Mouse (Mus musculus): ENCODE data around the gene Arrdc2.
"Not testable (repeated sequence)": the region's sequence is repeated elsewhere in the genome, so short reads cannot be mapped to it uniquely, and the experiment has no call there.

The Arrdc2 gene

GRCm38 (mm10) chr8:70838654-70839407 is 689 bp downstream of the Arrdc2 start:
- peak; percentile 19 for DNase-seq (ENCODE audit: low spot score)

DNA sequence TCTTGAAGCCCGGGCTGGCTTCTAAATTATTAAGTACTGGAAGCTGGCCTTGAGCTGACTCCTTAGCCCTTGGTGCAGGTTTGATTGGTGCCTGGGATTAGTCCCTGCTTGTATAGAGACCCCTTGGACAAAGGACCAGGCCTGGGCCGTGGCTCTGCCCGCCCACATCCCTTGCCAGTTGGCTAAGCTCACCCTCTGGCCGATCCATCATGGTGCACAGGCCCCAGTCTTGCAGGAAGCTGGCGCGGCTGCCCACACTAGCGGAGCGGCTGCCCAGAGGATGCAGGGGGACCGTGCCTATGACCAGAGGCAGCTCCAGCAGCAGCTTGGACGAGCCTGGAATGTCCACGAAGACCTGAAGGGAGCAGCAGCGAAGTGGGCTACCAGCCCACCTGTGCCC is 2.9 kb downstream of the Arrdc2 start:
- DNase-seq (ENCODE audit: low spot score) = no peak

GRCm38 (mm10) chr8:70834071-70834470 is 5.4 kb downstream of the Arrdc2 start:
- DNase-seq (ENCODE audit: low spot score) = no peak

GRCm38 (mm10) chr8:70833520-70833919 is 6.0 kb downstream of the Arrdc2 start:
- no peak for DNase-seq (ENCODE audit: low spot score)

GRCm38 (mm10) chr8:70833018-70833482 is 6.5 kb downstream of the Arrdc2 start:
- DNase-seq (ENCODE audit: low spot score) = no peak

- no peak for DNase-seq (ENCODE audit: low spot score)
Observed at GRCm38 (mm10) chr8:70832371-70832770, 7.1 kb downstream of the Arrdc2 start.

- no peak for DNase-seq (ENCODE audit: low spot score)
Observed at GRCm38 (mm10) chr8:70831517-70831916, 8.0 kb downstream of the Arrdc2 start.

- no peak for DNase-seq (ENCODE audit: low spot score)
Observed at GRCm38 (mm10) chr8:70827796-70828195, 11.7 kb downstream of the Arrdc2 start.

DNA sequence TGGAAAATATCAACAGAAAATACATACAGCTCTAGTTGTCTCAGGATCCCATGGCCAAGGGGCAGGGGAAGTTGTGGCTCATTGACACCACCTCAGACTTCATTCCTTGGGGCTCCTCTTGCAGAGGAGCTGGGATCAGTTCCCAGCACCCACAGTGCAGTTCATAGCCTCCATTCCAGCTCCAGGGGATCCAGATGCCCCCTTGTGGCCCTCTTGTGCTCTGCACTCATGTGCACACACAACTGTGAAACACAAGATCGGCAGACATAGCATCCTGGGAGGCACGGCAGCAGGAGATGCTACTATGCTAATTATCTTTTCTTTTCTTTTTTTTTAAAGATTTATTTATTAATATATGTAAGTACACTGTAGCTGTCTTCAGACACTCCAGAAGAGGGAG is 12.5 kb downstream of the Arrdc2 start:
- no peak for DNase-seq (ENCODE audit: low spot score)

GRCm38 (mm10) chr8:70825816-70826215 is 13.7 kb downstream of the Arrdc2 start:
- no peak for DNase-seq (ENCODE audit: low spot score)

GRCm38 (mm10) chr8:70823802-70824201 is 15.7 kb downstream of the Arrdc2 start:
- DNase-seq (ENCODE audit: low spot score) = no peak

- DNase-seq (ENCODE audit: low spot score) = not testable (repeated sequence)
Observed at GRCm38 (mm10) chr8:70822594-70822993, 16.9 kb downstream of the Arrdc2 start.

DNA sequence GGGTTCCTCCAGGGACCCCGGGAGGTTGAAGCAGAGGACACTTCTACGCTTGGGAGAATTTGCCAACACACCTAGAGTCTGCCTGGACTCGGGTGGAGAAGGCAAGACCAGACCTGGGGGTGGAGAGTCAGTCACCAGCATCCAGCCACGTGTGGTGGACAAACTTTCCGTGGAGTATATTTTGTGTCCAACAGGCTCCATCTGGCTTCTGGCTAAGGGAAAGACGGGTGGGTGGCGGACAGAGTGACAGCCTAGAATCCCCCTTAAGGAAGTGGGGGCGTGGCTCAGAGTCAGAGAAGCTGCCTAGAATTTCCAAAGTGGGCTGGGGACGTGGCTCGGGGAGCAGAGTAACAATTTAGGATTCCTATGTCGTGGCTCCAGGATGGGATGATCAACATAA is 17.5 kb downstream of the Arrdc2 start:
- no peak for DNase-seq (ENCODE audit: low spot score)

GRCm38 (mm10) chr8:70821399-70821962 is 18.0 kb downstream of the Arrdc2 start:
- peak; percentile 70 for DNase-seq (ENCODE audit: low spot score)

DNA sequence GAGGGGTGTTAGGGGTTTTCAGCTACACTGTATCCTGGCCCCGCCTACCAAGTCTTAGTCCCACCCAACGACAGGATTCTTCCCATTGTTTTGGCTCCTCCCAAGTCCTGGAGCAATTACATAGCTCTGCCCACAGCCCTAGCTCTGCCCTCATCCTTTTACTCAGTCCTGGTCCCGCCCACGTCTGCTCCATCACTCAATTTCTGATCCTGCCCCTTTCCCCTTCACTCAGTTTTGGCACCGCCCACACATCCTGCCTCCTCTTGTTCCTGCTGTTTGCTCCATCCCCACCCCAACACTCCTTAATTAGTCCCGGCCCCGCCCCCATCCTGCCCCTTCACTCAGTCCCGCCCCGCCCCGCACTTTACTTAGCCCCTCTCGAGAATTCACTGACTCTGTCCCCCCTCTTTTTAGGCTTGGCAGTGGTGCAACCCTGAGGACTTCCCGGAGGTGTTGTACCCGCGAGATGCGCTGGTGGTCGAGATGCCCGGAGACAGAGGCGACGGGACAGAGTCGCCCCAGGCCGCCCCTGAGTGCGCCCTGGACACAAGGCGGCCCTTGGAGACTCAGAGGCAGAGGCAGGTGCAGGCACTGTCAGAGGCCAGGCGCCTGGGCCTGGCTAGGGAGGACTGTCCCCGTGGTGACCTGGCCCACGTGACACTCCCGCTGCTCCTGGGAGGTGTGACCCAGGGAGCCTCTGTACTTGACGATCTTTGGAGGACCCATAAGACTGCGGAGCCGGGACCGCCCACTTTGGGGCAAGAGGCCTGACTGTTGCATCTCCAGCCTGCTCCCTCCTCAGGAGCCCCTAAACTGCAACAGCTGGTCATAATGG is 19.2 kb downstream of the Arrdc2 start:
- peak; percentile 21 for DNase-seq (ENCODE audit: low spot score)

DNA sequence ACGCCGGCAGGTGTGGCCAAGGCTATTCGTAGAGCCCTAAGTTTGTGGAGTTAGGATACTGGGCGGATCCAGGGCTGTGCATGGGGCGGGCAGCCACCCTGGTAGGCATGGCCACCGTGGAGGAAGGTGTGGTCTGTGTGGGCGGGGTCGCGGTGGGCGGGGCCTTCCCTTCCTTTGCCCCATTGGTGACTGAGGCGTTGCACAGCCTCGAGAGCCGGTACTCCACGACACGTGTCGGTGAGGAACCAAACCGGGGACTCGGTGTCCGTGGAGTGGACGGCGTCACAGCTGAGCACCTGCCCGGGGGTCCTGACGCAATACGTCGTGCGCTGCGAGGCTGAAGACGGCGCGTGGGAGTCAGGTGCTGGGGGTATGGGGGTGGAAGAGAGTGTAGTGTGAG is 22.8 kb downstream of the Arrdc2 start:
- peak; percentile 44 for DNase-seq (ENCODE audit: low spot score)

GRCm38 (mm10) chr8:70812885-70813284 is 26.6 kb downstream of the Arrdc2 start:
- DNase-seq (ENCODE audit: low spot score) = no peak

DNA sequence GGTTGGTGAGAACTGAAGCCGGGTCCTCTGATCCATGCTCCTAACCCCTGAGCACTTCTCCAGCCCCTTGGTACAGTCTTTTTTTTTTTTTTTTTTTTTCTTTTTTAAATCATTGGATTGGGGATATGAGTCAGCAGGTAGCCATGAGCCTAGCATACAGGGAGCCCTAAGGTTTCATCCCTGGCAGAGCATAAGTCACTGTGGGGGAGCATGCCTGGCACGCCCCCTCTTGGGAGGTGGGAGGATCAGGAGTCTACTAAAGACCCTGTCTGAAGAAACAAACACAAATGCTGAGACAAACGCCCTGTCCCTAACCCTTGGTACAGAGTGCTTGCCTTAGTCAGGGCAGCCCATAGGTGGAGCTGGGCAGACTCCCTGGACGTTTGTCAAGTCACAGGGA is 27.5 kb downstream of the Arrdc2 start:
- no peak for DNase-seq (ENCODE audit: low spot score)

- no peak for DNase-seq (ENCODE audit: low spot score)
Observed at GRCm38 (mm10) chr8:70810962-70811680, 28.4 kb downstream of the Arrdc2 start.

GRCm38 (mm10) chr8:70808955-70809701 is 30.4 kb downstream of the Arrdc2 start:
- no peak for DNase-seq (ENCODE audit: low spot score)

DNA sequence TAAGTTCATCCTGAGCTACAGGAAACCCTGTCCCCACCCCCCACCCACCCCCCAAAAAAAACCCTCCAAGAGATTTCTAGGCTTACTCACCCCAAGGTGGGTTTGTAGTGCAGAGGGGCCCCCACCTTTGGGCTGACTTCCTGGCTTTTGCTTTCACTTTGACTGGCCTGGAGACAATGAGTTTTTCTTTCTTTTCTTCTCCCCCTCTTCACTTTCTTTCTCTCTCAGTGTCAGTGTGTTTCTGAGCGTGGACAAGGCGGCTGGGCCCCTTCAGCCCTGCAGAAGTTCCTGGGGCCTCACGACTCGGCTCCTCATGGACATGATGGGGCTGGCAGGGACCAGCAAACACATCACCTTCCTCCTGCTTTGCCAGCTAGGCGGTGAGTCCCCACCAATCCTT is 31.3 kb downstream of the Arrdc2 start, which contains the start of gene Il12rb1:
Il12rb1 (plus strand) TSS at position 211 of the 400 bp plus-strand sequence.
- no peak for DNase-seq (ENCODE audit: low spot score)
